Mouse (Mus musculus): Measurements from ENCODE around the gene Umad1.

The Umad1 gene

DNA sequence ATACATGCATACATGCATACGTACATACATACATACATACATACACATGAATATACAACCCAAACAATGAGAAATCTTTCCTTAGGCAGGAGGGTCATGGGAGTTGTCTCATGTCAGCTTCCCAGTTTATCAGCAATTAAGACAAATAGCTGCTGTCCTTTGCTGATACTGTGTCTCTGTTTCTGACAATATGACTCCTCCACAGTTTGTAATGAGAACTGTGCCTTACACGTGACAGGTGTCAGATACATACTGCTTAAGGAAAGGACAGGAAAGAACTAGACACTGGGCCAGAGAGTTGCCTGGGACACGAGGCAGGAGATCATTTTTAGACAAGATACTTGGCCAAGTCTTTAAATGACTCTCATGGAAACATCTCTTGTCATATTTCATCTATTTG is 215.2 kb downstream of the Umad1 start:
- no peak for DNase-seq (ENCODE audit: low spot score in 2 of 2)

DNA sequence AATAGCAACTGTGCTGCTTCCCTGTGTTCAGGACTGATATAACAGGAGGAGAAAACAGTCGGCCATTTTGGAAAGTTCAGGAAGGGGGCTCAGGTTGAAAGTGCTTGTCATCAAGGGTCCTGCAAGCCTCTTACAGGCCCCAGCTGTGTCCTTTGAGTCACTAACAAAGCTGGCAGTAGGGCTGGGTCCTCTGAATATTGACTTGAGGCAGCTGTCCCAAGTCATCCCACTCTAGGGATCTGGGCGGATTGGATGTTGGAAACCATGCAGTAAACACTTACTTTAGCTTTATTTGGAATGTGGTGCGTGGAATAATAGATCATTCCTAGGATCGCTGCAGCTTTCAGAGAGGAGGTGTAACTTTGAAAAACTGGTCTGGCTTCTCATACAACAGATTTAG is 215.7 kb downstream of the Umad1 start:
- no peak for DNase-seq (ENCODE audit: low spot score in 2 of 2)

DNA sequence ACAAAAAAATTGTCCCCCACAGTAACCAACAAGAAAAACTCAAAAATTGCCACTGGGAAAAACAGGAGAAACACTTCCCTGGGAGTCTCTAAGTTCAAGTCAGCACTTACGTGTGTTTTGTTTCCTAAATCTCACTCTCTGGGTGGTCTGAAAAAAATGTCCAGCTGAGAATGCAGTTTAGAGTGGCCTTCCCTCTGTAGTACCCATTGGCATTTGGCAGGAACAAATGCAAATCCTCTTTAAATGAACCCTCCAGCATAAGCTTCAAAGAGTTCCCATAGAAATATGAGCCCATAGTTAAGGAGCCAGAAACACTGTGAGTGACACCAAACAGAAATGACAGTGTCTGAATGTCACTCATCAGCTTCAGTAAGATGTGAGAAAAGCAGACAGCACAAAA is 220.1 kb downstream of the Umad1 start:
- DNase-seq (ENCODE audit: low spot score in 2 of 2): no peak

DNA sequence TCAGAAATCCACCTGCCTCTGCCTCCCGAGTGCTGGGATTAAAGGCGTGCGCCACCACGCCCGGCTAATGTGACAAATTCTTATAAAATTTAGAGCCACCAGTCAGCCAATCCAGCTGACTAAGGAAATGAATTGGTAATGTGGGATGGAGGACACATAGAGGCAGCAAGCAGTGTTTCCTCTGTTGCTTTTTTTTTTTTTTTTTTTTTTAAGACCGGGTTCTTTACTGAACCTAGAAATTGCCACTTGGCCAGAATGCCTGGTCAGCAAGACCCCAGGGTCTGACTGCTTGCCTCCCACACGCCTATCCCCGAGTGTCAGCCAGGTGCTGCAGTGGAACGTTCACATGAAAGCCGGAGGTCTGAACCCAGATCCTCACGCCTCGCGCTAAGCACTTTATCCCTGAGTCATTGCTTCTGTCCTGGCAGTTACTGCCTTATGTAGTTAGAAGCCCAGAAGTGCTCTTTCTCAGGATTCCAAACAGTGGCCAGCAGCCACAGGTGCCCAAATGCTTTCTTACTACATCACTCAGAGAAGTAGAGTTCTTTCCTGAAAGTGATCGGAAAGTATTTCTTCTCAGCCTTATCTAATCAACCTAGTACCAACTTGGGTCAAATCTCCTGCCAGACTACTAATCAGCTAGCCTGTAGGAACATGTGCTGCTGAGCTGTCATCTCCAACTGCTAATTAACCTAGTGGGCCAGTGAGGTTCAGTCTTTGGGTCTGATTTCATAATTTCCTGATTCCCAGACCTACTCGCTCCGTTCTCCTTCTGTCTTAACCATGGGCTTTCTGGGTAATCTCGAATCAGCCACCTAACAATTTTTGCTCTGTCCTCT is 225.6 kb downstream of the Umad1 start:
- DNase-seq (ENCODE audit: low spot score in 2 of 2): no peak

DNA sequence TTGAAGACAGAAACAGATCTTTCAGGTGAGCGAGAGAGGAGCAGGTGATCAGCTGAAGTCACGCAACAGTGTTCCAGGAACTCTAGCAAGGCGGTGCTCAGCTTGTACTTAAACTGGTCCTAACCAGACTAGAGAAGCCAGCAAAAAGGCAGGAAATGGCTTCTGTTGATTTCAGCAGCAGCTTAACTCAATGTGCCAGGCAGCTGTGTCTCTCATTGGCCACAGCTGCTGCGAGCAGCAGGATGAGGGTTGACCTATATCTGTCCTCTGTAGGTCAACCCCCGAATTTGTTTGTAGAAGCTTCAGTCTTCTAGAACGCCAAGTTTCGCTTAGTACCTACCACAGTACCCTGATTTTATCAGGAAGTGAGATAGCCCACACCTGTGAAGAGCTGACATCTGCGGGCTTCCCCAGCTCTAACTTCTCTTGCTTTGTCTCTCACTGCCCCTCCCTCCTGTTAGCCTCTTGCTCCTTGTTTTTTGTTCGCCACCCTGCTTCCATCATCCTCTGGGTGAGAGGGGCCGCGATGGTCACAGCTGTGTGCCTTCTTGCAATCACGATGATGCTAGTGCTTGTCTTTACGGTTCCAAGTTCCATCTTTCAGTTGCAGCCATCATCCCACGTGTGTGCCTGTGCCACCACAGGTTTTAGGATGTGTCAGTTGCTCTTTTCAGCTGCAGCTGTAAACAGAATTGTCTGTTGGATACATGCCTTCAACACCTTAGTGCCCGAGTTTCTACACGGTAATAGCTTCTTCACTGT is 226.5 kb downstream of the Umad1 start:
- peak; percentile 75 to 84 for DNase-seq (ENCODE audit: low spot score in 2 of 2)

DNA sequence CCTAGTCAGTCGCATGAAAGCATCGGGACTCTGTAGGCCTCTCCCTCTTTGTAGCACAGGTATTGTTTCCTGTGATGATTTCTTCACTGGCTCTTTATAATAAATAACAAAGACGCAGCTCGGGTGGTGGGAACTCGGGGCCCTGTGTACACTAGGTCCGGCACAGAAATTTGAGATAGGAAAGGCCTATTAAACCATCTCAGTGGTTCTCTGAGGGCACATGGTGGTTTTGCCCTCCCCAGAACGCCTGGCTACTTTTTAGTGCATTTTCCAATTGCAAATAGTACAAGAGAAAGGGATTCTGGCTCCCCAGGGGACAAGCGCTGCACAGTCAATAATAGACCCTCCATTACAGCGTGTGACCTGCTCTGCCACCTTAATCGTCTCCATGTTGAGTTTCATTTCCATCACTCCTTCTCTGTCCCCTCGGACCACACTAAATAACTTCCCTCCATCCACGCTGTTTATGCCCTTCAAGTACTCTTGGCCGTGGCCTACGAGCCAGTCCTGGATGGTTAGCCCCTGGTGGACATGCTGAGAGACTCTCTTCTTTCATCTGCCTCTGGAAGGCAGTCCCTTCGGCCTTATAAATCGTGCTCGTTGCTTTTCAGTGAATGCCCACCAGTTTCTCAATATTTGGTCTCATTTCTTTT is 227.4 kb downstream of the Umad1 start:
- no peak for DNase-seq (ENCODE audit: low spot score in 2 of 2)

DNA sequence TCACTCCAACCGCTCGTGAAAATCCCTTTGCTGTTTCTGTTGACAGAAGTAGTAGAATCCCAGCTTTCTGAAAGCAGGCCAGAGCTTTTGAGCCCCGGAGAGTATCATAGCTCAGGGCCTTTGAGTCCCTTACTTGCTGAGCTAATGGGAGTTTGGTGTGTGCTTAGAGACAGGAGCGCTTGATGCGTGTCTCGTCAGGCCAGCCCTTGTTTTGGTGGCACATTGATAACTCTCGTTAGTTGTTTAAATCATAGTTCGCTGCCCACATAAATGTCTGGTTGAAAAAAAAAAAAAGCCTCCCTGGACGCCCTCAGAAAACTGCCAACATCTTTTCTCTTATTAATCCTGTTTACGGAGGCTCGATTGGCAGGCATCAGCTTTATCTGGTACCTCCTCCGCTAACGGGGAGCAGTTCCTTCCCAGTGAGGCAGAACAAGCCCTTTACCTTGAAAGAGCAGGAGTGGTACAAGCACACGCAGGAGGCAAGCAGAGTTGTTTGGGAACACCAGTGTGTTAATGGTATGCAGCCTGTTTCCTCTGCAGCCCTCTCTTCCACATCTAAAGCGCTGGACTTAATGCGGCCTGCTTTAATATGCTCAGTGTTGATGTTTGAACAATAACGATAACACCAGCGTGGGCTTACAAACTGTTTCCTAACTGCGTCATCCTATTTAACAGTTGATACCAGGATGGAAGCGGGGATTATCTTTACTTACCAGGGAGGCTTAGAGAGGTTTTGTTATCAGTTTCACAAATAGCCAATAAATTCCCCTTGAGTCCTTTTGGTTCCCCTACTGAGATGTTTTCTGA is 228.2 kb downstream of the Umad1 start:
- no peak for DNase-seq (ENCODE audit: low spot score in 2 of 2)

DNA sequence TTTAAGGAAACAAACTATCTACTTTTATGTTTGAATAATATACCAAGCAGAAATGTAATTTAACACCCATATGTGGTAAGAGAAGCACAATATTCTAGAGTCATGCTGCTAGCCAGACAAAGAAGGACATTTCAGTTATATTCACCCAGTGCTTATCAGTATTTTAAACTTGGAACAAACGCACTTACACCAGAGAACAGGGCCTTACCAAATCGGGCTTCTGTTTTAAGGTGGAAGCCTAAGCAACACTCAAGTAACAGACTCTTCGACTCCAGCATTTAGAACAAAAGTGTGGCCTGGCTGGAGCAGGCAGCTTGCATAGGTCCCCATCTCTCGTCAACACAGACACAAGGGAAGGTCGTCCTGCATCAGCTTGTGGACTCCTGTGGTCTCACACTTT is 229.2 kb downstream of the Umad1 start:
- DNase-seq (ENCODE audit: low spot score in 2 of 2): no peak

DNA sequence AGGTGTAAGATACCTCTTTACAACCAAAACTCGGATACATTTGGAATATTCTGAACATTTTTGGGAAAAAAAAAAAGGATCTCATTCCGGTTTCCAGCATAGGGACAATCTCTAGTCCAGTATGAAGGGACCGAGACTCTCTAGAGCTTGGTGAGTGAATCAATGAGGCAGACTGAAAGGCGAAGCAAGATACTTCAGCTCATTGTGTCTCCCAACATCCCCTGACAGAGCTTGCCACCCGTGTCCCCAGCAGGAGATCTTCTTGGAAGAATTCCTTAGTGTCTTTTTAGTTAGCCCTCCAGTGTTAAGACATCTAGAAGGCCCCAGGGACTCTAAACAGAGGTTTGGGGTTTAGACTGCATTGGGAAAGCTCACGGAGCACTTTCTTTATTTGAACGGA is 230.2 kb downstream of the Umad1 start:
- DNase-seq (ENCODE audit: low spot score in 2 of 2): no peak

DNA sequence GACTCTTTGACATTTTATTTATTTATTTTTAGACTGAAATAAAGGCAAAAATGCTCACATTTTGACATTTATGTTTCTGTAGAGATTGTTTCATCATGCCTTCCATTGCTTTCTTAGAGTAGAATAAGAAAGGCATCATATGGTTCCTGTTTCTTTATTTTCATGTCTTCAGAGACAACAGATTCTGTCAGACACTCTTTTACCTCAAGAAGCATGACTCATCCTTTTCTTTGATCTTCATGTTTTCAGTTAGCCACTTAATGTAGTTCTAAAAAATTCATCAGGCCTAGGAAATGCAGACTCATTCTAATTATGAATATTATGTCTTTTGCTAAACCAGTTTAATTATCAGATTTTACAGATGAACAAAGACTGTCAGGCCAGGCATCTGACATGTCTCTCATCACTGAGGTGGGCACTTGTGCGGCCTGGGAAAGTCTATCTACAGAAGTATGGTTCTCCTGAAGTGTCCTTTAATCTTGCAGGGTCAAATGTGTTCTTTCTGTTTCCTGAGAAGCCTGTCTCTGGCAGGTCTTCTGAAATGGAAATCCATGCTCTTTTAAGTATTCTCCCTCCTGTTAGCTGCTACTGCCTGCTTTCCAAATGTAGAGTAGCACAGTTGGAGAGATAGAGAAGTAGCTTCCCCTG is 231.0 kb downstream of the Umad1 start:
- DNase-seq (ENCODE audit: low spot score in 2 of 2): no peak

DNA sequence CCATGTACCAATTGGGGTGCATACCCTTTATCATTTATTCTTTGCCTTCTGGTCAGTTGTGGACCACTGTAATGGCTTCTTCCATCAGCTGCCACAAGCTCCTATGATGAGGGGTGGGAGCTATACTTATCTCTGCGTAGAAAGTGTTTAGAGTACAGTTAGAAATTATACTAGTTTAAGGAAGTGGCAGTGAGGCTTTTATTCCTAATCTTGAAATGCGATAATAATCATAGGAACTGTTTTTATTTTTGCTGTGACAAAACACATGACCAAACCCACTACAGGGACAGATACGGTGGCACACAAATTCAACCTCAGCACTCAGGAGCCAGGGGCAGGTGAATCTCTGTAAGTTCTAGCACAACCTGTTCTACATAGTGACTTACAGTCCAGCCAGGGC is 233.2 kb downstream of the Umad1 start:
- no peak for DNase-seq (ENCODE audit: low spot score in 2 of 2)

DNA sequence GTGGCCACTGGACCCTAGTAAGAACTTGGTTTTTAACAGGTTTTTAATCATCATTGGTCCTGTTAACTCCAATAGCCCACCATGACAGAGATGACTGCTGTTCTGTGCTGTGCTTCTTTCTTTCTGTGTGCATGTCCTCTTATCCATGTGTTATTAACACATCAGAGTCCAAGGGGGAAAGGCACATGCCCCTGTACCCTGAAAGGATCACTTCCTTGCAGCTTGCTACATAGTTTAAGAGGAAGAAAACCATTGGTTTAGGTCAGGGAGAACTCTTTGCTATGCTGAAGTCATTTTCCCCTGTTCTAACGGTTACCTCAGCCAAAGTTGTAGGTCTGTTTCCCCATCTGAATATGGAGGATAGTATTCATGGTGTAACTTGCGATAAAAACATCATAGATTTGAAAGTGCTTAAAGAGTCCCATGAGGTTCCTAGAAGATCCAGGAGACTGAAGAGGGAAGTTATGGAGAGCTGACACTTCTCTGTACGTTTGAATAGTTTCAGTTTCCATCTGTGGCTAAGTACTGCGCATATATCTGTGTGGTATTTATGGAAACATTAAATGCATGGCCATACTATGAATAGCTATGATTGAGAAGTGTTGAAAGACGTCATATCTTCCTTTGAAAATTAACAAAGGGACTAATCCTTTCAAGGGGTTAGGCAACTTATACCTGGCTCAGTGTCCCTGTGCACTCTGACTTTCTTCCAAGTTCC is 236.2 kb downstream of the Umad1 start:
- no peak for DNase-seq (ENCODE audit: low spot score in 2 of 2)

DNA sequence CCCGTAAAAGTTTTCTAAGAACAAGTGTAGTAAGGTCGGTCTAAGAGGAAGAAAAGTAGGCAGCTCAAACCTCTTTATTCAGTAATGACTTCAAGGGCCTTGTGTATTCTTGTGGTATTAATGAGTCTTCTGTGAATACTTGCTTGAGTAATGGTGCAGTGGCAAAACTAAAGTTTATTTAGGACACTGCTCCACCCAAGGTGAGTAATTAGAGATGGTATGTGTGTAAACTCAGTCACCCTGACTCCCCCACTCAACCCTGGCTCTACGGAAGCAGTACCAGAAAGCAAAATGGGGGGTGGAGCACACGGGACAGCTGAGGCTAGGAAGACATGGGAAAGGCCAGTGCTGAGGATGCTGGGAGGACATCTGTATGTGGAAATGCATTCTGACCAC is 236.7 kb downstream of the Umad1 start:
- no peak for DNase-seq (ENCODE audit: low spot score in 2 of 2)

DNA sequence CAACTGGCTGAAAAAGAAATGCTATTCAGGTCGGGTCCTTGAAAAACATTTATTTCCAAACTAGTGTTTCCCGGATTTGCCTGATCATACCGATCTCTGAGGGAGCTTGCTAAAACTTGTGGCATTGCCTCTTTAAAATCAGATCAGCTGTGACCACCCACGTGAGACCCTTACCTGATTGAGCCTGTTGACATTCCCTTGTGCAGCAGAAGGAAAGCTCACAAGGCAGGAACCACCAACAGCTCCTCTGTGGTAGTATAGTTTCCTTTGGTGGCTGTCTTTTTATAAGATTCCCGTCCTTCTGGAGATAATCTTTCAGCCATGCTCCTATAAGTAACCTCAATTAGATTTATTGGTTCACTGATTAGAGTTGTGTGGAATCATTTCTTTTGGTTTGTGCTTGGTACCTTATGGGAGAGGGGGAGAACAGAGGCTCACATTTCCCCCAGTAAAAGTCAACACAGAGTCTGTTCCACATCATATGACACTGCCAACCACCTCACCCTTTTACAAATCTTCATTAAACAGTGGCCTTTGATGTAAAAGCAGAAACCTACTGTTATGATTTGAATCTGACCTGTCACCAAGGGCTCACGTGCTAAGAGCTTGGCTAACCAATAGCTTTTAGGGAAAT is 238.3 kb downstream of the Umad1 start:
- no peak for DNase-seq (ENCODE audit: low spot score in 2 of 2)

DNA sequence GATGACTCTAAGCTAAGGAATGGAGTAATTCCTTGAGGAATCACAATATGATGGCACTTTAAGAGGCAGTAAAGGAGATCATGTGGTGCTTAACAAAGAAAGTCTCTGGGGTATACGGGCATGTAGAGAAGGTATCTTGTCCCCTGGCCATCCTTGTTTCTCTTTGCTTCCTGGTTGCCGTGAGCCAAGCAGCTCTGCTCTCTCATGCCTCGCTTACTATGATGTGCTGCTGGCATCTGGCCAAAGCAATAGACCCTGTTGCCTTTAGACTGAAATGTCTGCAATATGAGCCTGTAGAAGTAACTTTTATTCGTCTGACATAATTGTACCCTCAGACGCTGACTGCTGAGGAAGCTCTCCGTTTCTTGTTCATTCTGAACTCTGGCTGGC is 238.8 kb downstream of the Umad1 start:
- no peak for DNase-seq (ENCODE audit: low spot score in 2 of 2)

DNA sequence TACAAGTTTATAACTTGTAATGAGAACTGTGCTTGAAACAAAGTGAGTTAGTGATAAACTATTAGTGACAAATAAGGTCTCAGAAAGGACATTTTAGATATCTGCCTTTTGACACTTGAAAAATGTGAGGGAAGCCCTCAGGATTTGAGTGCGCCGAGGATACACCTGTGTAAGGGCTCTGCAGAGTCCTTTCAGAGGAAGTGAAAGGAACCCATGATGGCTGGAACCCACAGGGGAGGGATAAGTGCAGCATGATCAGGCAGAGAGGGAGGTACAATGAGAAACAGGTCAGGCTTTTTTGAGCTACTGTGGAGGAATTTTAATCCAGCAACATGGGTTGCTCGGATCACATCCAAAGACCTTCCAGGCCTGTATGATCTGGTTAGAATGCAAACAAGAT is 239.9 kb downstream of the Umad1 start:
- peak in 1 of 2 experiments; percentile 43 for DNase-seq (ENCODE audit: low spot score in 2 of 2)

DNA sequence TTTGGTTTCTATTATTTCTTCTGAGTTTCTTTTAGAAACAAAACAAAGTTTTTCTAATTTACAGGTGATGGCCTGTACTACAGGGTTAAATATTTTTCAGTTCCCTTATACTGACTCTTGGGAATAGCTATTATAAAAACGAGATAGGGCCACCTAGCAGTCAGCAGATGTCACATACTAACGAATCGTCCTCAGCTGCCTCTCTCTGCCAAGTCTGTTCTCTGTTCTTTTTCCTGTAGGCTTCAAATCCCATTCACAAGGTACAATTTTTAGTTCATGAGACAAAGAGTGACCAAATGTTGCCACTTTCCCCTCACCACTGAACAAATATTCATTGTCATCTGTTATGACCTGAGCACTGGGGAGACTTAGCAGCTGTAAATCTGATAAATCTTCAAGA is 244.9 kb downstream of the Umad1 start:
- peak in 1 of 2 experiments; percentile 26 for DNase-seq (ENCODE audit: low spot score in 2 of 2)

DNA sequence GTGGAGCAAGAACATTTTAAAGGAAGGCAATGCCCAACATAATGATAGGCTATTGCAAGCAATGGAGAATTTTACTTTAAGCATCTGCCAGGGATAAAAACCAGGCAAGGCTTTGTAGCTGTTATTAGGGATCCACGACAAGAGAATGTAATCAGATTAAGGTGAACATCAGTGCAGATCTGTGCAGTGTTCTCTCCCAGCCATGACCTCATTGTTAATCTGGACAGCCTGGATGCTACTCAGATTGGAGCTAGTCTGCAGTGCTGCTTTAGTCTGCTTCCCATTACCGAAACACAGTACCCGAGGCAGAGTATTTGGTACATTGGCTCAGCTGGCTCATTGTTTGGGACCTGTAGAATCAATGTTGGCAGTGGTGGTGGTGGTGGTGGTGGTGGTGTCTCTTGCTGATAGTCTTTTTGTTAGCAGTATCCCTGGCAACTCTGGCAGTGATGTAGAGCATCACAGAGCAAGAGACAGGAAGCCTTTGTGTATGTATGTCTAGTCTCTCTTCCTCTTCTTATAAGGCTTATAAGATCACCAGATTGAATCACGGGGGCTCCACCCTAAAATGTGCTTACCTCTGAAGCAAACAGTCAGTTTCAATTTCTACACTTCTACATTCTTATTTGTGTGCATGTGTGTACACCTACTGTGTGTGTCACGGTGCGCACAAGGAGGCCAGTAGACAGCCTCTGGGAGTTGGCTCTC is 245.6 kb downstream of the Umad1 start:
- DNase-seq (ENCODE audit: low spot score in 2 of 2): peak in 1 of 2 experiments; percentile 82

DNA sequence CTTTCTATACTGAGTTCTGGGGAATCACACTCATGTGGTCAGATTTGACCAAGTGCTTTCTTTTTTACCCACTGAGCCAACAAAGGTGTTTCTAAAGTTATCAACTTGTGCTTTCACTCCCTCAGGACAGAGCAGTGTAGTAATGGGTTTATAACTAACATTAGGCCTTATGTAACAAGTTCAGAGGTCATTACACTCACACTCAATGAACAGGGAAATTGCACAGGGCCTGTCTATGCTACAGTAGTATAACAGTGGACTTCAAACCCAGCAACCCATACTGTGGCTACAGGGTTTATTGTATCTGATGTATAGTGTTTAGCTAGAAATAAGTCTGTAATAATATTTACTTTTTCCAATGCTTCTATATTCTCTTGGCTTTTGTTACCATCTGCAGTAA is 247.5 kb downstream of the Umad1 start:
- DNase-seq (ENCODE audit: low spot score in 2 of 2): no peak
